Mouse (Mus musculus): ENCODE data around the gene Heg1. TPM values are rescaled to one million over a fixed set of nuclear protein-coding genes. Genes with fewer than 3 reads are reported as not detected.

Gene Heg1
- total RNA-seq, 2 experiments from 2014 or later: 21.8 to 26.4 TPM

Other genes starting within 250 kb of the Heg1 start
- gene Slc12a8, start 167.0 kb upstream of the Heg1 start, total RNA-seq (2021): under 1 TPM; 0.37 to 0.88 TPM
- not detected for gene Muc13, start 109.7 kb downstream of the Heg1 start, total RNA-seq (2021)
- 10 to 100 TPM; 40.7 to 42.7 TPM for gene Itgb5, start 145.3 kb downstream of the Heg1 start, total RNA-seq (2021)